In the genomic region with DNA sequence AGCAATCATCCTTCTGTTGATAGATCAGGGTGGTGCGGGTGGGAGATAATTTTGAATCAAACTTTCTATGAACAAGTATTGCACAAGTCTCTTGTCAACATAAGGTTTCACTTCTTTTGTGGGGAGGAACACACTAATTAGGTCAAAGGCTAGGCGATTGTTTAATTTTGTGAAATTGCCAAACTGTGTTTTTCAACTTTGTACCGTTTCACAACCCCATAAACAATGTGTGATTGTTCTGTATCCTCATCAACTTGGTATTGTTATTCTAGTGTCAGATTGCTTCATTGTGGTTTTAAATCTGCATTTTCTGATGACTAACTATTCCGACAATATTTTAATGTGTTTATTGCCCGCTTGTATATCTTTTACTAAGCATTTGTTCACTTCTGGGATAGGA, we compare ENCODE assay signal across 27 mouse cellular contexts. TPM values are rescaled to one million over a fixed set of nuclear protein-coding genes. Genes with fewer than 3 reads are reported as not detected.
DNase-seq lines count a peak whose midpoint lies in the region; ATAC-seq and TF ChIP-seq lines count a peak whose summit lies in the region.
"Had no signal": no experiment of that assay in that cellular context is flagged by ENCODE, and none has a peak within 500 bp of the region (broad histone marks: within the 10 kb centered on the region; RNA-seq: fewer than 3 reads in every experiment).

No protein-coding gene starts in this region.

- ATAC-seq in Patski = no peak
- peak; percentile 35; the same call in 1 of the 2 replicates for ATAC-seq in megakaryocyte, adult 5-6 weeks (ENCODE audit: poor library complexity, severe bottlenecking)
- no peak for ATAC-seq in megakaryocyte progenitor cell, adult 5-6 weeks (replicated peaks; ENCODE audit: poor library complexity)
- ATAC-seq: forebrain, postnatal 0 days; hindbrain, embryonic 16.5 days had no signal

- WGBS in liver, adult 2 months = 45% methylated on average over 5 of the region's 5 CpGs
- 94% methylated on average over 5 of the region's 5 CpGs for WGBS in limb, embryonic 10.5 days

- in situ Hi-C loops in Patski (cut with MboI; ENCODE audit: low pct_unique_long_range_greater_than_20kb) = no loop called here

- H3K79me2 ChIP-seq in liver, adult 2 months (ENCODE audit: control insufficient read depth, insufficient read depth, low read length) = no peaks in the 10 kb centered on the region

- CTCF ChIA-PET in Patski (lab: Charles Lee) = no interaction called here

- no peaks in the 10 kb centered on the region for H3K9me3 ChIP-seq in limb, embryonic 10.5 days (replicated peaks)
- H3K9me3 ChIP-seq: forebrain, embryonic 10.5 days; heart, embryonic 10.5 days; heart, embryonic 15.5 days; limb, embryonic 15.5 days; megakaryocyte, embryonic 14.5 days; midbrain, embryonic 12.5 days; neural tube, embryonic 15.5 days had no signal

- no peaks in the 10 kb centered on the region for H3K36me3 ChIP-seq in liver, adult 2 months (ENCODE audit: control insufficient read depth, insufficient read depth, low read length)
- H3K36me3 ChIP-seq in limb, embryonic 10.5 days = no peaks in the 10 kb centered on the region
- H3K36me3 ChIP-seq: forebrain, embryonic 10.5 days; heart, embryonic 10.5 days; heart, embryonic 15.5 days; limb, embryonic 15.5 days; midbrain, embryonic 12.5 days; neural tube, embryonic 15.5 days had no signal

- no peak for TF ChIP-seq POLR2A in liver, adult 2 months (IDR thresholded peaks at IDR 0.05; ENCODE audit: extremely low read depth, insufficient read depth, low read length)

- no peak for TF ChIP-seq CTCF in liver, adult 2 months (IDR thresholded peaks at IDR 0.05; ENCODE audit: low read depth, low read length)
- no peak for TF ChIP-seq CTCF in Patski (IDR thresholded peaks at IDR 0.05)

- no peaks in the 10 kb centered on the region for H3K4me1 ChIP-seq in liver, adult 2 months (ENCODE audit: control insufficient read depth, insufficient read depth, low read length)
- no peaks in the 10 kb centered on the region for H3K4me1 ChIP-seq in limb, embryonic 10.5 days
- H3K4me1 ChIP-seq: forebrain, embryonic 10.5 days; heart, embryonic 10.5 days; heart, embryonic 15.5 days; limb, embryonic 15.5 days; megakaryocyte, embryonic 14.5 days; midbrain, embryonic 12.5 days; neural tube, embryonic 15.5 days had no signal

- H3K4me3 ChIP-seq in liver, adult 2 months (ENCODE audit: insufficient read depth, low read depth, low read length) = no peak overlapping the region
- no peak overlapping the region for H3K4me3 ChIP-seq in limb, embryonic 10.5 days
- H3K4me3 ChIP-seq: forebrain, embryonic 10.5 days; heart, embryonic 10.5 days; heart, embryonic 15.5 days; limb, embryonic 15.5 days; megakaryocyte, embryonic 14.5 days; midbrain, embryonic 12.5 days; neural tube, embryonic 15.5 days had no signal

- peak; percentile 61 for DNase-seq in liver, adult 2 months (ENCODE audit: extremely low read depth, low read depth, low spot score)
- no peak for DNase-seq in liver
- DNase-seq in Patski (ENCODE audit: low read depth, low spot score) = peak; percentile 33
- DNase-seq in fat pad, adult 2 months (ENCODE audit: extremely low read depth, low read depth, low spot score) = peak; percentile 62
- DNase-seq in thymus, postnatal 25 days = no peak
- DNase-seq in limb, embryonic 10.5 days (ENCODE audit: low spot score) = no peak
- DNase-seq: adrenal gland, postnatal 10 days; cerebellum, adult 8-10 months; cerebellum, postnatal 25 days; forebrain, postnatal 0 days; heart, adult 11 months; kidney, adult 18-20 months; kidney, postnatal 4 days; layer of hippocampus, postnatal 36 days; left cerebral cortex, postnatal 4 days; retina, postnatal 1 day; right cerebral cortex, postnatal 14 days had no signal

- POLR2A ChIA-PET in Patski (lab: Charles Lee) = no interaction called here

- H3K27me3 ChIP-seq in liver, adult 2 months (ENCODE audit: control insufficient read depth, insufficient read depth, low read length) = no peaks in the 10 kb centered on the region
- H3K27me3 ChIP-seq in Patski = no peaks in the 10 kb centered on the region
- H3K27me3 ChIP-seq in limb, embryonic 10.5 days (ENCODE audit: low read depth, poor library complexity, severe bottlenecking) = no peaks in the 10 kb centered on the region
- H3K27me3 ChIP-seq: midbrain, embryonic 12.5 days; neural tube, embryonic 15.5 days had no signal

- no peak overlapping the region for H3K27ac ChIP-seq in liver, adult 2 months (replicated peaks; ENCODE audit: insufficient read depth, low read depth, low read length)
- no peak overlapping the region for H3K27ac ChIP-seq in limb, embryonic 10.5 days
- H3K27ac ChIP-seq: forebrain, embryonic 10.5 days; heart, embryonic 10.5 days; heart, embryonic 15.5 days; limb, embryonic 15.5 days; midbrain, embryonic 12.5 days; neural tube, embryonic 15.5 days had no signal

- H3K9ac ChIP-seq in liver, adult 2 months (ENCODE audit: low read depth, low read length) = no peak overlapping the region
- H3K9ac ChIP-seq: forebrain, postnatal 0 days; heart, embryonic 15.5 days; limb, embryonic 15.5 days; midbrain, embryonic 12.5 days; neural tube, embryonic 15.5 days had no signal

RNA-seq across cellular contexts. Expression of a gene that starts 27.6 kb away (rescaled TPM):
- 0.28 and 1.2 TPM in 2 replicates for total RNA-seq in liver, adult 2 months (2014; rRNA removed)
- 0.29 and 0.77 TPM in 2 replicates for polyA plus RNA-seq in liver, adult 2 months (2012; rRNA removed)
- 5.7 TPM for polyA plus RNA-seq in Patski (2021)
- 55.3 and 61.8 TPM in 2 replicates for total RNA-seq in megakaryocyte, adult 5-6 weeks (2015)
- 37.0 and 40.8 TPM in 2 replicates for total RNA-seq in megakaryocyte, adult 5-6 weeks (2017)
- total RNA-seq in megakaryocyte progenitor cell, adult 5-6 weeks (2015) = 10.5 and 12.8 TPM in 2 replicates
- 6.2 and 7.0 TPM in 2 replicates for total RNA-seq in megakaryocyte progenitor cell, adult 5-6 weeks (2017)
- polyA plus RNA-seq in limb, embryonic 10.5 days (2016; fragmentation: Nextera tagmentation; extraction: Ambion mirVana) = 1.3 and 1.5 TPM in 2 replicates

RNA-seq across cellular contexts. Expression of a gene that starts 43.3 kb away (rescaled TPM):
- 0.74 and 1.4 TPM in 2 replicates for total RNA-seq in liver, adult 2 months (2014; rRNA removed)
- polyA plus RNA-seq in liver, adult 2 months (2012; rRNA removed) = 0.37 and 0.73 TPM in 2 replicates
- polyA plus RNA-seq in Patski (2021) = 1.5 TPM
- total RNA-seq in megakaryocyte, adult 5-6 weeks (2015) = 35.9 TPM in 2 replicates
- 63.6 and 67.3 TPM in 2 replicates for total RNA-seq in megakaryocyte, adult 5-6 weeks (2017)
- total RNA-seq in megakaryocyte progenitor cell, adult 5-6 weeks (2015) = 5.5 and 6.4 TPM in 2 replicates
- total RNA-seq in megakaryocyte progenitor cell, adult 5-6 weeks (2017) = 6.8 and 9.8 TPM in 2 replicates
- 1.9 and 2.7 TPM in 2 replicates for polyA plus RNA-seq in limb, embryonic 10.5 days (2016; fragmentation: Nextera tagmentation; extraction: Ambion mirVana)

RNA-seq across cellular contexts. Expression of a gene that starts 58.9 kb away (rescaled TPM):
- total RNA-seq in liver, adult 2 months (2014; rRNA removed) = 4.9 and 7.2 TPM in 2 replicates
- polyA plus RNA-seq in liver, adult 2 months (2012; rRNA removed) = 5.5 and 7.8 TPM in 2 replicates
- polyA plus RNA-seq in Patski (2021) = 67.1 TPM
- total RNA-seq in megakaryocyte, adult 5-6 weeks (2015) = not detected in 2 replicates
- total RNA-seq in megakaryocyte, adult 5-6 weeks (2017) = 0.08 TPM in 1 of 2 replicates, not detected in the other
- not detected in 2 replicates for total RNA-seq in megakaryocyte progenitor cell, adult 5-6 weeks (2015)
- total RNA-seq in megakaryocyte progenitor cell, adult 5-6 weeks (2017) = not detected in 2 replicates
- 4.8 and 7.7 TPM in 2 replicates for polyA plus RNA-seq in limb, embryonic 10.5 days (2016; fragmentation: Nextera tagmentation; extraction: Ambion mirVana)

Comparison
In these comparisons a context has a peak if more than half of its experiments do, and no peak if none do; other contexts are left out.
1. DNase-seq: peak in liver, adult 2 months (single experiment), Patski (single experiment) and fat pad, adult 2 months (single experiment); none in liver (single experiment), thymus, postnatal 25 days (single experiment) and limb, embryonic 10.5 days (single experiment).